Mouse (Mus musculus) hindbrain, embryonic 13.5 days (tissue): Measurements from ENCODE around the gene Hacd4. TPM values are rescaled to one million over a fixed set of nuclear protein-coding genes. Genes with fewer than 3 reads are reported as not detected.

Experiments
- ATAC-seq: fragments of 200-750 bp; cut with Nextera tagmentation; 2 replicates; pipeline ENCODE4 v1.8.0; 2017; ENCODE audit warnings: moderate TSS enrichment; ENCODE audit not compliant: low FRiP score
- H3K27ac ChIP-seq: fragments of 300-500 bp; sonication (generic); 2 replicates; pipeline ENCODE4 v1.5.1; 2015; ENCODE audit warnings: inconsistent platforms, mild to moderate bottlenecking, moderate library complexity
- H3K27me3 ChIP-seq: fragments of 300-500 bp; sonication (generic); 2 replicates; pipeline ENCODE4 v1.6.1; 2015; ENCODE audit warnings: mild to moderate bottlenecking, inconsistent platforms
- H3K36me3 ChIP-seq: fragments of 300-500 bp; sonication (generic); 2 replicates; pipeline ENCODE4 v1.6.1; 2015; ENCODE audit warnings: mild to moderate bottlenecking, inconsistent platforms
- H3K4me1 ChIP-seq: fragments of 300-500 bp; sonication (generic); replicated peaks from 2 replicates; pipeline ENCODE4 v1.6.1; 2015; ENCODE audit warnings: inconsistent platforms
- H3K4me2 ChIP-seq: fragments of 300-500 bp; sonication (generic); 2 replicates; pipeline ENCODE4 v1.6.1; 2015; ENCODE audit warnings: inconsistent platforms, mild to moderate bottlenecking, moderate library complexity
- H3K4me3 ChIP-seq: fragments of 300-500 bp; sonication (generic); 2 replicates; pipeline ENCODE4 v1.5.1; 2015; ENCODE audit warnings: mild to moderate bottlenecking, inconsistent platforms
- H3K9ac ChIP-seq: fragments of 300-500 bp; sonication (generic); 2 replicates; pipeline ENCODE4 v1.6.1; 2015; ENCODE audit warnings: mild to moderate bottlenecking, inconsistent platforms
- H3K9me3 ChIP-seq: fragments of 300-500 bp; sonication (generic); 2 replicates; pipeline ENCODE4 v1.6.1; 2016; ENCODE audit warnings: inconsistent platforms
- WGBS: fragments of 180-500 bp; shearing (Covaris S2); methylation state at CpG from one replicate; pipeline ENCODE4 v1.1.7; 2015; 5-methylcytosine and 5-hydroxymethylcytosine counted together
- polyA plus RNA-seq: library from polyadenylated mRNA; unstranded; fragments of >200 nt; fragmentation: Nextera tagmentation; extraction: Ambion mirVana; gene quantifications from 2 replicates; pipeline ENCODE4 v1.2.1, GENCODE M21; 2015

Hacd4 gene
- polyA plus RNA-seq, 1 experiment from 2014 or later: 4.4 TPM

GRCm38 (mm10) chr4:88390036-88390435 lies 48.7 kb downstream of the Hacd4 start:
- Histone ChIP-seq H3K9ac (no peak overlapping the region), H3K9me3 (no peaks in the 10 kb centered on the region), H3K4me3 (no peak overlapping the region), H3K27me3 (no peaks in the 10 kb centered on the region), H3K4me1 (no peaks in the 10 kb centered on the region), H3K36me3 (peaks cover 12% of the 10 kb centered on the region; the same call in 1 of the 2 replicates), H3K27ac (no peak overlapping the region), H3K4me2 (no peak overlapping the region)
- WGBS: 83% methylated on average over 1 of the region's 1 CpGs
- ATAC-seq: no peak

DNA sequence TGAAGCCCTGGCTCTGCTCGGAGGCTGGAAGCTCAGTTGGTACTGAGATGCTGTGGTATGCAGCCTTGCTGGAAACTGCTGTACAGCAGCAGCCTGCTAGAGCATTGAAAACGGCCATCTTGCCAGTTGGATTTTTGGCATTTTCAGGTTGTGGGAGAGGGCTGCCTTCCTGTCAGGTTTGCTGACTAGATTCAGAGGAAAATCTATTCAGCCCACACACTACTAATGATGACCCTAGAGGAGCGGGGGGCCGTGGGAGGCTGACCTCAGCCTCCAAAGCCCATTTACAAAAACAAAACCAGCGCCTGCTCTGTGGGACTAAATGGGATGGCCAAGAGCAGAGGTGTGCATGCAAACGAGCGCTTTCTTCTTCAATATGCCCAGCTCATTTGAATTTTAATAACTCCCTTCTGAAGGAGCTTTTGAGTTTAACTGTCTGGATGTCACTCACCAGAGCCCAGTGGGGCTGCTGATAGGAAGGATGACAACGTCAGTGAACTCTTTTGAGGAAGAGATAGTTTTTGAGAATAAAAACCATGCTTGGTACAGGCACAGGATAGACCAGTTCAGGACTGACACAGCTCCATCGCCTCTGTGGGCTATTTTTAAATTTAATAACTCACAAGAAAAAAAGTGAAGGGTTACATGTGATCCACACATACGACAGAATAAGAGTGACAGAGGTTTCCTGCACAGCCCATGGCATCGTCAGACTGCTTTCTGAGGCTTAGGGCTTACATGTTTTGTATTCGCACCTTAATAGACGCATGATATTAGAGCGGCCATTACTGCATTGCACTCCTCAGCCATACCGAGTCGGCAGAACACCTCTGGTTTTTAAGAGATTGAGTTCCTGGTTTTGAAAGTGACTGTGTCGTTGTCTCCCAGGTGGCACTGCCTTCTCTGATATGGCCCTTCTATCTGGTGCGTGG lies 66.2 kb downstream of the Hacd4 start:
- Histone ChIP-seq H3K4me2 (no peak overlapping the region), H3K4me1 (peaks cover 7% of the 10 kb centered on the region), H3K9ac (no peak overlapping the region), H3K36me3 (peaks cover 5% of the 10 kb centered on the region; the same call in 1 of the 2 replicates), H3K27ac (peak overlapping the region; percentile 60; the same call in 1 of the 2 replicates), H3K4me3 (no peak overlapping the region), H3K27me3 (no peaks in the 10 kb centered on the region), H3K9me3 (no peaks in the 10 kb centered on the region)
- ATAC-seq: peak; percentile 54
- WGBS: 51% methylated on average over 18 of the region's 18 CpGs

GRCm38 (mm10) chr4:88370819-88371218 lies 67.9 kb downstream of the Hacd4 start:
- H3K9me3 ChIP-seq: no peaks in the 10 kb centered on the region
- no peak overlapping the region for H3K9ac ChIP-seq
- no peak for ATAC-seq
- H3K36me3 ChIP-seq: peaks cover 5% of the 10 kb centered on the region; the same call in 1 of the 2 replicates
- H3K4me1 ChIP-seq: peaks cover 7% of the 10 kb centered on the region
- H3K27me3 ChIP-seq: no peaks in the 10 kb centered on the region
- no peak overlapping the region for H3K4me2 ChIP-seq
- 85% methylated on average over 8 of the region's 8 CpGs for WGBS
- peak overlapping the region; percentile 64; the same call in 1 of the 2 replicates for H3K27ac ChIP-seq
- no peak overlapping the region for H3K4me3 ChIP-seq

- Histone ChIP-seq H3K36me3 (peaks cover 5% of the 10 kb centered on the region; the same call in 1 of the 2 replicates), H3K9me3 (no peaks in the 10 kb centered on the region), H3K4me2 (no peak overlapping the region), H3K9ac (no peak overlapping the region), H3K4me3 (no peak overlapping the region), H3K27ac (no peak overlapping the region), H3K27me3 (no peaks in the 10 kb centered on the region), H3K4me1 (peaks cover 7% of the 10 kb centered on the region)
- no peak for ATAC-seq
- WGBS: 89% methylated on average over 6 of the region's 6 CpGs
These were observed 68.8 kb downstream of the Hacd4 start for GRCm38 (mm10) chr4:88369951-88370350.

- Histone ChIP-seq H3K4me2 (no peak overlapping the region), H3K27me3 (no peaks in the 10 kb centered on the region), H3K27ac (no peak overlapping the region), H3K9ac (no peak overlapping the region), H3K4me1 (no peaks in the 10 kb centered on the region; the same call in 1 of the 2 replicates), H3K9me3 (no peaks in the 10 kb centered on the region), H3K36me3 (0 out of 2 replicates have a peak, but pooled peaks cover 6% of the 10 kb centered on the region), H3K4me3 (no peak overlapping the region)
- 97% methylated on average over 3 of the region's 3 CpGs for WGBS
- ATAC-seq: no peak
These were observed 81.3 kb downstream of the Hacd4 start for GRCm38 (mm10) chr4:88357431-88357830.

GRCm38 (mm10) chr4:88356652-88357051 lies 82.1 kb downstream of the Hacd4 start:
- no peak for ATAC-seq
- Histone ChIP-seq H3K9me3 (no peaks in the 10 kb centered on the region), H3K4me2 (no peak overlapping the region), H3K4me1 (no peaks in the 10 kb centered on the region; the same call in 1 of the 2 replicates), H3K27me3 (no peaks in the 10 kb centered on the region), H3K4me3 (no peak overlapping the region), H3K9ac (no peak overlapping the region), H3K36me3 (0 out of 2 replicates have a peak, but pooled peaks cover 6% of the 10 kb centered on the region), H3K27ac (no peak overlapping the region)
- WGBS: 73% methylated on average over 2 of the region's 2 CpGs

GRCm38 (mm10) chr4:88350910-88351309 lies 87.8 kb downstream of the Hacd4 start:
- ATAC-seq: peak; percentile 84
- H3K36me3 ChIP-seq: no peaks in the 10 kb centered on the region
- no peak overlapping the region for H3K4me2 ChIP-seq
- H3K27ac ChIP-seq: no peak overlapping the region
- H3K27me3 ChIP-seq: no peaks in the 10 kb centered on the region
- no peak overlapping the region for H3K4me3 ChIP-seq
- no peaks in the 10 kb centered on the region; the same call in 1 of the 2 replicates for H3K4me1 ChIP-seq
- 4% methylated on average over 4 of the region's 4 CpGs for WGBS
- H3K9me3 ChIP-seq: no peaks in the 10 kb centered on the region
- H3K9ac ChIP-seq: no peak overlapping the region

Other genes with a start within 250 kb of the Hacd4 start
- not detected in 2 replicates for gene Ifnb1, start 83.8 kb upstream of the Hacd4 start, polyA plus RNA-seq
- gene Ifna15, start 119.3 kb upstream of the Hacd4 start, polyA plus RNA-seq: not detected in 2 replicates
- gene Ifna14, start 132.9 kb upstream of the Hacd4 start, polyA plus RNA-seq: not detected in 2 replicates
- not detected in 2 replicates for gene Ifna9, start 153.5 kb upstream of the Hacd4 start, polyA plus RNA-seq
- gene Ifna12, start 164.4 kb upstream of the Hacd4 start, polyA plus RNA-seq: not detected in 2 replicates
- not detected in 2 replicates for gene C87499, start 195.5 kb upstream of the Hacd4 start, polyA plus RNA-seq
- not detected in 2 replicates for gene Ifna13, start 205.5 kb upstream of the Hacd4 start, polyA plus RNA-seq
- not detected in 2 replicates for gene Ifna16, start 238.0 kb upstream of the Hacd4 start, polyA plus RNA-seq
- gene Ifna2, start 245.0 kb upstream of the Hacd4 start, polyA plus RNA-seq: not detected in 2 replicates